Mouse (Mus musculus) forebrain, embryonic 14.5 days (tissue): ENCODE results near the gene Ciapin1. TPM values are rescaled to one million over a fixed set of nuclear protein-coding genes. Genes with fewer than 3 reads are reported as not detected.

Experiments used
- ATAC-seq: fragments of 200-750 bp; cut with Nextera tagmentation; 2 replicates; pipeline ENCODE4 v1.8.0; 2017; ENCODE audit warnings: mild to moderate bottlenecking, moderate library complexity
- DNase-seq: peaks from one replicate; pipeline ENCODE4 v3.0.0-alpha.2; 2015; ENCODE audit warnings: low spot score
- H3K27ac ChIP-seq: fragments of 300-500 bp; sonication (generic); 2 replicates; pipeline ENCODE4 v1.5.1; 2014; ENCODE audit warnings: low read depth, mild to moderate bottlenecking, control low read depth, low read length, moderate library complexity
- H3K27me3 ChIP-seq: fragments of 300-500 bp; sonication (generic); replicated peaks from 2 replicates; pipeline ENCODE4 v1.6.1; 2014; ENCODE audit warnings: low read length, control low read depth, mixed read lengths; ENCODE audit not compliant: control insufficient read depth, insufficient read depth
- H3K36me3 ChIP-seq: fragments of 300-500 bp; sonication (generic); 2 replicates; pipeline ENCODE4 v1.6.1; 2014; ENCODE audit warnings: low read length, control low read depth; ENCODE audit not compliant: control insufficient read depth, insufficient read depth
- H3K4me1 ChIP-seq: fragments of 300-500 bp; sonication (generic); 2 replicates; pipeline ENCODE4 v1.6.1; 2014; ENCODE audit warnings: antibody characterized with exemption, low read length, control low read depth; ENCODE audit not compliant: control insufficient read depth, insufficient read depth
- H3K4me2 ChIP-seq: fragments of 300-500 bp; sonication (generic); 2 replicates; pipeline ENCODE4 v1.6.1; 2014; ENCODE audit warnings: mild to moderate bottlenecking, control low read depth, low read length
- H3K4me3 ChIP-seq: fragments of 300-500 bp; sonication (generic); 2 replicates; pipeline ENCODE4 v1.5.1; 2014; ENCODE audit warnings: low read depth, low read length, control low read depth
- H3K9ac ChIP-seq: fragments of 300-500 bp; sonication (generic); 2 replicates; pipeline ENCODE4 v1.6.1; 2014; ENCODE audit warnings: mild to moderate bottlenecking, low read length, control low read depth, moderate library complexity
- H3K9me3 ChIP-seq: fragments of 300-500 bp; sonication (generic); replicated peaks from 2 replicates; pipeline ENCODE4 v1.6.1; 2016; ENCODE audit warnings: low read length, control low read depth, mixed read lengths; ENCODE audit not compliant: control insufficient read depth
- WGBS: fragments of 180-500 bp; shearing (Covaris S2); extraction: QIAGEN DNeasy Blood & Tissue Kit; methylation state at CpG from one replicate; pipeline ENCODE4 v1.1.7; 2014; 5-methylcytosine and 5-hydroxymethylcytosine counted together
- polyA plus RNA-seq: library from polyadenylated mRNA; unstranded; fragments of >200 nt; fragmentation: Nextera tagmentation; extraction: Ambion mirVana; gene quantifications from 2 replicates; pipeline ENCODE4 v1.2.1, GENCODE M21; 2014

Gene Ciapin1
- polyA plus RNA-seq, 1 experiment from 2014 or later: 147 TPM

GRCm38 (mm10) chr8:94779534-94780294, 58.4 kb downstream of the Ciapin1 start:
- WGBS: 95% methylated on average over 16 of the region's 16 CpGs
- Histone ChIP-seq H3K4me2 (no peak overlapping the region), H3K4me3 (no peak overlapping the region)

GRCm38 (mm10) chr8:94778895-94779533, 59.1 kb downstream of the Ciapin1 start:
- 71% methylated on average over 10 of the region's 10 CpGs for WGBS
- H3K4me2 ChIP-seq: no peak overlapping the region
- peak; percentile 34; the same call in 1 of the 2 replicates for ATAC-seq
- H3K27me3 ChIP-seq: no peaks in the 10 kb centered on the region
- H3K27ac ChIP-seq: peak overlapping the region; percentile 36; the same call in 1 of the 2 replicates
- H3K9ac ChIP-seq: no peak overlapping the region
- no peaks in the 10 kb centered on the region for H3K9me3 ChIP-seq
- H3K36me3 ChIP-seq: no peaks in the 10 kb centered on the region
- no peak overlapping the region for H3K4me3 ChIP-seq
- H3K4me1 ChIP-seq: peaks cover 3% of the 10 kb centered on the region; the same call in 1 of the 2 replicates
- DNase-seq: no peak

More at GRCm38 (mm10) chr8:94779534-94780294, 58.4 kb downstream of the Ciapin1 start:
- no peak overlapping the region for H3K9ac ChIP-seq
- H3K27me3 ChIP-seq: no peaks in the 10 kb centered on the region
- DNase-seq (no peak), ATAC-seq (no peak)
- H3K4me1 ChIP-seq: no peaks in the 10 kb centered on the region
- no peak overlapping the region for H3K27ac ChIP-seq
- H3K36me3 ChIP-seq: no peaks in the 10 kb centered on the region
- H3K9me3 ChIP-seq: no peaks in the 10 kb centered on the region

DNA sequence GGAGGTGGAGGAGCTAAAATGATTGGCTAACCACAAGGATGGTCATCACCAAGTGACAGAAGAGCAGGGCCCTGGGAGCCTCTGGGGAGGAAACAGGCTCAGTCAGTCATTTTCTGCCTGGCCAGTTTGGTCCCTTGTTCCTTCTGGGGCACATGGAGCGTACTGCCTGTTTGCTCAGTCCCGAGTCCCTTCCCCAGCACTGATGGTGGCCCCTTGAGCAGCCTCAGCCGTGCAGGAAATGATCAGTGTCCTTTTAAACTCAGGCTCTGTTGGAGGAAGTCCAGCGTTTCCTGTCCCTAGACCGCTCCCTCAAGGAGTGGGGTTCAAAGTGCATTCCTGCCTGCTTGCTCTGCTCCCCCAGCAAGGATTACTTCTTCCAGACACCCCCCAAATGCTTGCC, 59.7 kb downstream of the Ciapin1 start:
- Histone ChIP-seq H3K4me2 (no peak overlapping the region), H3K4me3 (no peak overlapping the region), H3K9ac (no peak overlapping the region), H3K9me3 (no peaks in the 10 kb centered on the region), H3K4me1 (peaks cover 8% of the 10 kb centered on the region), H3K27ac (no peak overlapping the region), H3K36me3 (no peaks in the 10 kb centered on the region), H3K27me3 (no peaks in the 10 kb centered on the region)
- ATAC-seq (peak; percentile 8; the same call in 1 of the 2 replicates), DNase-seq (no peak)
- 55% methylated on average over 5 of the region's 5 CpGs for WGBS

DNA sequence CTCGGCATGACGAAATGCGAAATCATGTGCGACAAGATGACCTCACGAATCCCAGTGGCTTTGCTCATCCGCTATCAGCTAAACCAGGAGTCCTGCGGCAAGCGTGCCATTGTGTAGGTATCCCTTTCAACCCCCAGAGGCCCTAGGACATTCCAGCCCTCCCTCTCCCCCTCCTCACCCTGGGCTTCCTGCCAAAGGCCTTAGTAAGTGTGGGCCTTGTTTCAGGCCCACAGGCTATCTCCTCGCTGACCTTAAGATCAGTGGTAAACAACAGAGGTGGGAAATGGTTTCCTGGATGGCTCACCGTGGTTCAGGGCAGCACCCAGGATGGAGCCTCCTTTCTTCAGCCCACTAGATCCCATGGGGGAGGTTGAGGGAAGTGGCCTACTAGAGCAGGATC, 60.1 kb downstream of the Ciapin1 start:
- 65% methylated on average over 10 of the region's 10 CpGs for WGBS
- Histone ChIP-seq H3K4me3 (no peak overlapping the region), H3K27me3 (no peaks in the 10 kb centered on the region), H3K4me1 (peaks cover 12% of the 10 kb centered on the region), H3K4me2 (no peak overlapping the region), H3K9me3 (no peaks in the 10 kb centered on the region), H3K27ac (no peak overlapping the region), H3K36me3 (no peaks in the 10 kb centered on the region), H3K9ac (no peak overlapping the region)
- ATAC-seq (no peak), DNase-seq (peak; percentile 22)

- Histone ChIP-seq H3K9ac (no peak overlapping the region), H3K4me3 (no peak overlapping the region), H3K27me3 (no peaks in the 10 kb centered on the region), H3K36me3 (no peaks in the 10 kb centered on the region), H3K27ac (no peak overlapping the region), H3K9me3 (no peaks in the 10 kb centered on the region), H3K4me1 (peaks cover 21% of the 10 kb centered on the region), H3K4me2 (no peak overlapping the region)
- WGBS: 78% methylated on average over 2 of the region's 2 CpGs
- ATAC-seq (no peak), DNase-seq (no peak)
These were observed 61.8 kb downstream of the Ciapin1 start for GRCm38 (mm10) chr8:94776346-94776745.

DNA sequence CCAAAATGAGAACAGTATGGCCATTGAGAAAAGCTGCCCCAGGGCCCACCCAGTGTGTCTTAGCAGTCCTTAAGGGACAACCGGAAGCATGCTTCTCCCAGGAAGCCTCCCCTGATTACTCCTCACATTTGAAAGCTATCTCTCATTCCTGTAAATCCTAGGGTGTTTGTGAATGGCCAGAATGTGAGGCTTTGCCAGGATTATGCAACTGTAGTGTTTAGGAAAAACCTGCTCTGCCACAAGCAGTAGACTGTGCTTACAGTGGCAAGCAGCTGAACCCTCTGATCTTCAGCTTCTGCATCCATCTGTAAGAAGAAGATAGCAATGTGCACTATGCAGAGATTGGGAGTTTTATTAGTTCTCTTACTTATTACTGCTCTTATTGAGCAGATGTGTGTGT, 63.6 kb downstream of the Ciapin1 start:
- H3K27ac ChIP-seq: no peak overlapping the region
- no peaks in the 10 kb centered on the region for H3K27me3 ChIP-seq
- no peaks in the 10 kb centered on the region for H3K9me3 ChIP-seq
- H3K36me3 ChIP-seq: no peaks in the 10 kb centered on the region
- H3K4me2 ChIP-seq: no peak overlapping the region
- ATAC-seq: no peak
- H3K4me1 ChIP-seq: peaks cover 27% of the 10 kb centered on the region
- H3K9ac ChIP-seq: no peak overlapping the region
- 85% methylated on average over 1 of the region's 1 CpGs for WGBS
- H3K4me3 ChIP-seq: no peak overlapping the region
- DNase-seq: no peak

- WGBS: 6% methylated on average over 12 of the region's 12 CpGs
- Histone ChIP-seq H3K9ac (0 out of 2 replicates have a peak overlapping the region, but pooled peaks have one; percentile 6), H3K27ac (no peak overlapping the region), H3K4me2 (peak overlapping the region; percentile 92), H3K4me3 (no peak overlapping the region), H3K27me3 (no peaks in the 10 kb centered on the region), H3K9me3 (no peaks in the 10 kb centered on the region), H3K4me1 (peaks cover 27% of the 10 kb centered on the region), H3K36me3 (no peaks in the 10 kb centered on the region)
- ATAC-seq: peak; percentile 21; the same call in 1 of the 2 replicates
- peak; percentile 54 for DNase-seq
These were observed 64.4 kb downstream of the Ciapin1 start for GRCm38 (mm10) chr8:94773700-94774171.

DNA sequence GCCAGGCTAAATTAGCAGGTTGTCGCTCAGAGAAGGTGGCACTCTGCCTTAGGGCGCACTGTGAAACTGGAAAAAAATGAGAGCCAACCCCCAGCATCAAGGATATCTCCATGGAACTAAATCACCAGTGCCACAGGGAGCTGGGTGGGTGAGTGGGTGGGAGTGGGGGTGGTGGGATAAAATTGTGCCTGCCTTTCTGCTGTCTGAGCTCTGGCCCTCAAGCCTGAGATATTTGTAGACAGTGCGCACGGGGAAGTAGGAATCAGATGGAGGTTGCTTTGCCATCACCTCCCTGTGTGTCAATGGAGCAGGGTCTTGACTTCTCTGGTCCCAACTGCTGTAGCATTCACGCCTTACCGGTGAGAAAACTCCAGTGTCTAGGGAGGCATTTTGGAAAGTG, 65.1 kb downstream of the Ciapin1 start:
- no peak overlapping the region for H3K27ac ChIP-seq
- DNase-seq (no peak), ATAC-seq (no peak)
- H3K4me3 ChIP-seq: peak overlapping the region; percentile 52; the same call in 1 of the 2 replicates
- H3K9me3 ChIP-seq: no peaks in the 10 kb centered on the region
- H3K4me1 ChIP-seq: peaks cover 27% of the 10 kb centered on the region
- H3K36me3 ChIP-seq: no peaks in the 10 kb centered on the region
- H3K4me2 ChIP-seq: peak overlapping the region; percentile 92
- no peaks in the 10 kb centered on the region for H3K27me3 ChIP-seq
- peak overlapping the region; percentile 78; the same call in 1 of the 2 replicates for H3K9ac ChIP-seq
- 44% methylated on average over 6 of the region's 6 CpGs for WGBS
